Mouse (Mus musculus) CD4-positive, CD25-positive, alpha-beta regulatory T cell, adult 4 months (primary cell): Measurements from ENCODE around the gene Mef2d. TPM values are rescaled to one million over a fixed set of nuclear protein-coding genes. Genes with fewer than 3 reads are reported as not detected.

ENCODE experiments used
- ATAC-seq: one replicate; pipeline ENCODE4 v1.8.0; 2017
- polyA plus RNA-seq, 2 experiments: library from polyadenylated mRNA; unstranded; fragments of 100-300 nt; shearing (Covaris generic); gene quantifications; one replicate each; pipeline ENCODE4 v1.2.1; 2017

Mef2d gene
- polyA plus RNA-seq, 2 experiments from 2014 or later: 30.9 to 36.1 TPM

GRCm38 (mm10) chr3:88191146-88191545 lies 49.0 kb downstream of the Mef2d start:
- ATAC-seq: no peak

GRCm38 (mm10) chr3:88191820-88192616 lies 49.8 kb downstream of the Mef2d start:
- no peak for ATAC-seq

- no peak for ATAC-seq
These were observed 55.8 kb downstream of the Mef2d start for GRCm38 (mm10) chr3:88197741-88198504.

GRCm38 (mm10) chr3:88198505-88199020 lies 56.4 kb downstream of the Mef2d start:
- no peak for ATAC-seq

GRCm38 (mm10) chr3:88199541-88200110 lies 57.5 kb downstream of the Mef2d start:
- ATAC-seq: no peak

- no peak for ATAC-seq
These were observed 58.2 kb downstream of the Mef2d start for GRCm38 (mm10) chr3:88200161-88200971.

GRCm38 (mm10) chr3:88200972-88201330 lies 58.8 kb downstream of the Mef2d start:
- ATAC-seq: peak; percentile 69

GRCm38 (mm10) chr3:88201640-88202039 lies 59.5 kb downstream of the Mef2d start:
- no peak for ATAC-seq

- no peak for ATAC-seq
These were observed 60.8 kb downstream of the Mef2d start for GRCm38 (mm10) chr3:88202986-88203385.

- no peak for ATAC-seq
These were observed 61.3 kb downstream of the Mef2d start for GRCm38 (mm10) chr3:88203456-88203855.

GRCm38 (mm10) chr3:88203999-88204700 lies 62.0 kb downstream of the Mef2d start:
- no peak for ATAC-seq

GRCm38 (mm10) chr3:88204751-88205150 lies 62.6 kb downstream of the Mef2d start:
- no peak for ATAC-seq

GRCm38 (mm10) chr3:88205176-88205562 lies 63.0 kb downstream of the Mef2d start:
- ATAC-seq: no peak

- ATAC-seq: no peak
These were observed 63.7 kb downstream of the Mef2d start for GRCm38 (mm10) chr3:88205563-88206491.

GRCm38 (mm10) chr3:88206500-88206899 lies 64.3 kb downstream of the Mef2d start:
- ATAC-seq: no peak

GRCm38 (mm10) chr3:88206901-88207371 lies 64.8 kb downstream of the Mef2d start:
- ATAC-seq: no peak

- ATAC-seq: no peak
These were observed 65.4 kb downstream of the Mef2d start for GRCm38 (mm10) chr3:88207451-88208100.

GRCm38 (mm10) chr3:88208226-88208720 lies 66.1 kb downstream of the Mef2d start:
- no peak for ATAC-seq

GRCm38 (mm10) chr3:88209306-88209705 lies 67.1 kb downstream of the Mef2d start:
- no peak for ATAC-seq

GRCm38 (mm10) chr3:88210121-88210520 lies 67.9 kb downstream of the Mef2d start:
- no peak for ATAC-seq
